Mouse (Mus musculus): Measurements from ENCODE around the gene Slc34a3.

DNA sequence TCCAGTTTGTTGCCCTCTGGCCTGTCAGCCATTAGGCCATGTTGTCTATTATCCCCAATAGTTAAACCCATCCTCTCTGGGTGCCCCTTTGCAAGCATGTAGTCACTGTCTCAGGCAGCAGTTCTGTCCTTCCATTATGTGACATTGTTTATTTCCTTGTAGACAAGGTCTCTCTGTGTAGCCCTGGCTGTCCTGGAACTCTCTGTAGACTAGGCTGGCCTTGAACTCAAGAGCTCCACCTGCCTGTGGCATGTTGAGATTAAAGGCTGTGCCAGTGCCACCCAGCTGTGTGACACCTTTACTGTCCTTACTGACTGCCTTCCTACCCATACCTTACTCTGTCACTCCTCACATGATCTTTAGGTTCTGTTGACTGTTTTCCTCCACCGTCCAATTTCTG lies 18.2 kb upstream of the Slc34a3 start:
- peak; percentile 45; the same call in 1 of the 2 replicates for TF ChIP-seq CTCF (IDR thresholded peaks at IDR 0.05; ENCODE audit: borderline replicate concordance, insufficient read depth, low read depth, low read length)
- TF ChIP-seq POLR2A (IDR thresholded peaks at IDR 0.05; ENCODE audit: borderline replicate concordance, insufficient read depth, low read length) = no peak
